Mouse (Mus musculus) brain, embryonic 14.5 days (tissue): Measurements from ENCODE around the gene Kif4.

ENCODE experiments used
- CTCF ChIP-seq: fragments of 200-500 bp; IDR thresholded peaks from 2 replicates; pipeline ENCODE4 v1.5.1; 2012; ENCODE audit warnings: inconsistent platforms, mild to moderate bottlenecking, moderate library complexity, borderline replicate concordance; ENCODE audit not compliant: insufficient read depth, insufficient read length; ENCODE audit errors: extremely low read depth
- POLR2A ChIP-seq: fragments of 200-500 bp; IDR thresholded peaks from 2 replicates; pipeline ENCODE4 v1.6.1; 2012; ENCODE audit warnings: mild to moderate bottlenecking, inconsistent platforms, borderline replicate concordance; ENCODE audit not compliant: poor library complexity, insufficient read depth, insufficient read length, severe bottlenecking; ENCODE audit errors: extremely low read depth

DNA sequence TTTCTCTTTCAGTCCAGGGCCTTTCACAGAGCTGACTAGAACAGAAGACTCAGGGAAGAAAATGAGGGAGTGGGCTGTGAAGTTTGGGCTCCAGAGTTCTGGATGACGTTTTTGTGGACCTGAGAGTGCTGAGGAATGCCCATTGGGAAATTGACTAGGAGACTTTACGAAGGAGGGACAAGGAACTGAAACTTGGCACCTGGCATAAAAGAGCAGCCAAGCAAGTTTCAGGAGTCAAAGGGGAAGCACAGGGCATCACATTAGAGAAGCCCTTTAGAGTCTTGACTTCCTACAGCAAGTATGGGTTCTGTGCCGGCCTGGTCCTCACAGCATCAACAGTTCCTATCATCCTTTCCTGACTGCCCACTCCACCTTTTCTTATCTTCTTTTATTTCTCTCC, 149.9 kb downstream of the Kif4 start:
- TF ChIP-seq CTCF (no peak), POLR2A (no peak)
